Mouse (Mus musculus): ENCODE data around the gene Fancf.

GRCm38 (mm10) chr7:51862842-51863241 lies 775 bp upstream of the Fancf start:
- no peak for TF ChIP-seq CTCF (IDR thresholded peaks at IDR 0.05; ENCODE audit: control insufficient read depth, insufficient read depth, low read length)
- no peak for TF ChIP-seq POLR2A (IDR thresholded peaks at IDR 0.05; ENCODE audit: borderline replicate concordance, control insufficient read depth, low read depth, low read length)
